Mouse (Mus musculus) forebrain, embryonic 12.5 days (tissue): ENCODE data around the gene 1700061G19Rik. TPM values are rescaled to one million over a fixed set of nuclear protein-coding genes. Genes with fewer than 3 reads are reported as not detected.

Experiments
- ATAC-seq: fragments of 200-750 bp; cut with Nextera tagmentation; 2 replicates; pipeline ENCODE4 v1.8.0; 2017; ENCODE audit warnings: moderate TSS enrichment; ENCODE audit not compliant: low FRiP score
- H3K27ac ChIP-seq: fragments of 300-500 bp; sonication (generic); 2 replicates; pipeline ENCODE4 v1.5.1; 2016; ENCODE audit warnings: mild to moderate bottlenecking
- H3K27me3 ChIP-seq: fragments of 300-500 bp; sonication (generic); 2 replicates; pipeline ENCODE4 v1.6.1; 2016; ENCODE audit warnings: mild to moderate bottlenecking
- H3K36me3 ChIP-seq: fragments of 300-500 bp; sonication (generic); replicated peaks from 2 replicates; pipeline ENCODE4 v1.6.1; 2016; ENCODE audit warnings: mild to moderate bottlenecking
- H3K4me1 ChIP-seq: fragments of 300-500 bp; sonication (generic); 2 replicates; pipeline ENCODE4 v1.6.1; 2016
- H3K4me2 ChIP-seq: fragments of 300-500 bp; sonication (generic); 2 replicates; pipeline ENCODE4 v1.6.1; 2016; ENCODE audit warnings: mild to moderate bottlenecking, moderate library complexity
- H3K4me3 ChIP-seq: fragments of 300-500 bp; sonication (generic); replicated peaks from 2 replicates; pipeline ENCODE4 v1.5.1; 2016; ENCODE audit warnings: mild to moderate bottlenecking
- H3K9ac ChIP-seq: fragments of 300-500 bp; sonication (generic); 2 replicates; pipeline ENCODE4 v1.6.1; 2016; ENCODE audit warnings: mild to moderate bottlenecking
- H3K9me3 ChIP-seq: fragments of 300-500 bp; sonication (generic); 2 replicates; pipeline ENCODE4 v1.6.1; 2016
- WGBS: fragments of 180-500 bp; shearing (Covaris S2); methylation state at CpG from one replicate; pipeline ENCODE4 v1.1.7; 2016; 5-methylcytosine and 5-hydroxymethylcytosine counted together
- polyA plus RNA-seq: library from polyadenylated mRNA; unstranded; fragments of >200 nt; fragmentation: Nextera tagmentation; extraction: Ambion mirVana; gene quantifications from 2 replicates; pipeline ENCODE4 v1.2.1, GENCODE M21; 2016

1700061G19Rik gene
- polyA plus RNA-seq, 1 experiment from 2014 or later, result 0.50 TPM

DNA sequence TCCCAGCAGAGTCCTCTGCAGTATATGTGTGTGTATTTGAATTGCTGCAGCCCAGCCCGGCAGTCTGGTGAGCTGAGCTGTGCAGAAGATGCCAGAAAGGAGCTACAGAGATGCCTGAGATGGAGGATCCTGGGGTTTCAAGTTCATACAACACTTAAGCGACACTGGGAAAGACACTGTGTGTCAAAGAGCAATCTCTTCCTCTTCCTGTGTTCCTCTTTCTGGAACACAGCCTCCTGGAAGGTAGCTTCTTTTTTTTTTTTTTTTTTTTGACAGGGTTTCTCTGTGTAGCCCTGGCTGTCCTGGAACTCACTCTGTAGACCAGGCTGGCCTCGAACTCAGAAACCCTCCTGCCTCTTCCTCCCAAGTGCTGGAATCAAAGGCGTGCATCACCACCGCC is 26.5 kb upstream of the 1700061G19Rik start:
- no peak overlapping the region for H3K4me2 ChIP-seq
- H3K9ac ChIP-seq, result no peak overlapping the region
- H3K9me3 ChIP-seq, result no peaks in the 10 kb centered on the region
- no peak overlapping the region for H3K4me3 ChIP-seq
- no peaks in the 10 kb centered on the region for H3K36me3 ChIP-seq
- H3K4me1 ChIP-seq, result no peaks in the 10 kb centered on the region
- no peak for ATAC-seq
- no peak overlapping the region for H3K27ac ChIP-seq
- no peaks in the 10 kb centered on the region; the same call in 1 of the 2 replicates for H3K27me3 ChIP-seq
- WGBS, result 88% methylated on average over 5 of the region's 5 CpGs

DNA sequence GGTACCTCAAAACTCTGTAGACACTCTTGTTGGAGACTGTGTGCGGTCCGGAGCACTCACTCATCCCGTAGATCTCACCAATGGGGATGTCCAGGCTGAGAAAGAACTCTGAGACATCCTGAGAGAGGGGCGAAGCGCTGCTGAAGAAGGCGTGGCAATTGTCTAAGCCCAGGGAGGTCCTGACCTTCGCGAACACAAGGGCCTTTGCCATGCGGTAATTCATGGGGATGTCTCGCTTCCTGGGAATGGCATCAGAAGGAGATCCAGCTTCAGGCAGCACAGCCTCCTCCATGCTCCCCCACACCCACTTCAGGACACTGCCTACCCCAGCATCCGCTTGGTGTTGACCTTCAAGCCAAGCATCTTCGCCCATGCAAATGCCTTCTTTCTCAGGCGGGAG is 25.6 kb upstream of the 1700061G19Rik start:
- Histone ChIP-seq H3K9me3 (no peaks in the 10 kb centered on the region), H3K4me3 (no peak overlapping the region), H3K27ac (no peak overlapping the region), H3K27me3 (no peaks in the 10 kb centered on the region; the same call in 1 of the 2 replicates), H3K36me3 (no peaks in the 10 kb centered on the region), H3K4me1 (no peaks in the 10 kb centered on the region), H3K4me2 (no peak overlapping the region), H3K9ac (no peak overlapping the region)
- WGBS, result 87% methylated on average over 13 of the region's 13 CpGs
- ATAC-seq, result no peak

DNA sequence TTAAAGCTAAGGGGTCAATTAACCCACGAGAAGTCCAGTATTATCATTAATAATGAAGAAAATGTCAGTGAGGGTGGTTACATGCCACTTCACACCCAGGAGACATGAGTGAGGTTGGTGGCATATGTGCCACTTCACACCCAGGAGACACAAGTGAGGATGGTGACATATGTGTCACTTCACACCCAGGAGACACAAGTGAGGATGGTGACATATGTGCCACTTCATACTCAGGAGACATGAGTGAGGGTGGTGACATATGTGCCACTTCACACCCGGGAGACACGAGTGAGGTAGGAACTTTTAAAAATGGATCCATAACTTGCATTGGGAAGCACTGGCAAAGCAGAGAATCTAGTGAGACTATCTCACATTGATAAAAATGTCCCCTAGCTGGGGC is 24.1 kb upstream of the 1700061G19Rik start:
- no peak for ATAC-seq
- no peak overlapping the region for H3K9ac ChIP-seq
- H3K4me1 ChIP-seq, result no peaks in the 10 kb centered on the region
- no peak overlapping the region for H3K4me2 ChIP-seq
- H3K27ac ChIP-seq, result no peak overlapping the region
- H3K36me3 ChIP-seq, result no peaks in the 10 kb centered on the region
- no peaks in the 10 kb centered on the region; the same call in 1 of the 2 replicates for H3K27me3 ChIP-seq
- 79% methylated on average over 3 of the region's 3 CpGs for WGBS
- no peaks in the 10 kb centered on the region for H3K9me3 ChIP-seq
- no peak overlapping the region for H3K4me3 ChIP-seq

DNA sequence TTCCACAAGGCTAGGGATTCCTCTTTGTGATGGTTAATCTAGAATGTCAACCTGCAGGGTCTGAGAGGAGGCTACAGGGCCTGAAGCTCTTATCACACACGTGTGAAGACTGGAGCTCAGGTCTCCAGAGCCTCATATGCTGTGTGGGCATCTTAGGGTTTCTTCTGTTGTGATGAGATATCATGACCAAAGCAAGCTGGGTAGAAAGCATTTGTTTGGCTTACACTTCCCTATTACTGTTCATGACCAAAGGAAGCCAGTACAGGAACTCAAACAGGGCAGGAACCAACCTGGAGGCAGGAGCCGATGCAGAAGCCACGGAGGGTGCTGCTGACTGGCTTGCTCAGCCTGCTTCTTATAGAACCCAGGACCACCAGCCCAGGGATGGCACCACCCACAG is 19.9 kb upstream of the 1700061G19Rik start:
- Histone ChIP-seq H3K36me3 (no peaks in the 10 kb centered on the region), H3K4me3 (no peak overlapping the region), H3K4me1 (no peaks in the 10 kb centered on the region), H3K9ac (no peak overlapping the region), H3K4me2 (no peak overlapping the region), H3K9me3 (no peaks in the 10 kb centered on the region), H3K27ac (no peak overlapping the region), H3K27me3 (no peaks in the 10 kb centered on the region)
- no peak for ATAC-seq
- 90% methylated on average over 3 of the region's 3 CpGs for WGBS

DNA sequence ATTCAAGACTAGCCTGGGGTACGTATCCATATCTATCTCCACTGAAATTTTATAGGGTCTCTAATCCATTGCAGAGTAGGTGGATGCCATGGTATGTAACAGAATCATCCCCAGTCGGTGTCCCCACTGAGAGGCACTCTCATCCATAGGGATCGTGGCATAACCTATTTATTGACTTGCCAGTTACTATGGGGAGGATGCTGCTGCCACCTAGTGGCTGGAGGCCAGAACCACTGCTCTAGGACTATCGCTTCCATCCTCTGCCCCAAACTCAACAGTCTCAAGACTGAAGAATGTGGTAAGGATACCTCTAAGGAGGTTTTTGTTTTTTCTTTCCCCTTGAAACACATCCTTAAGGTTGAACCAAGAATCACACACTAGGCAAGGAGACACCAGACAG is 17.1 kb upstream of the 1700061G19Rik start:
- 51% methylated on average over 4 of the region's 4 CpGs for WGBS
- Histone ChIP-seq H3K9me3 (no peaks in the 10 kb centered on the region), H3K4me3 (no peak overlapping the region), H3K27me3 (no peaks in the 10 kb centered on the region), H3K36me3 (no peaks in the 10 kb centered on the region), H3K4me2 (no peak overlapping the region), H3K27ac (no peak overlapping the region), H3K4me1 (no peaks in the 10 kb centered on the region), H3K9ac (no peak overlapping the region)
- ATAC-seq, result no peak

DNA sequence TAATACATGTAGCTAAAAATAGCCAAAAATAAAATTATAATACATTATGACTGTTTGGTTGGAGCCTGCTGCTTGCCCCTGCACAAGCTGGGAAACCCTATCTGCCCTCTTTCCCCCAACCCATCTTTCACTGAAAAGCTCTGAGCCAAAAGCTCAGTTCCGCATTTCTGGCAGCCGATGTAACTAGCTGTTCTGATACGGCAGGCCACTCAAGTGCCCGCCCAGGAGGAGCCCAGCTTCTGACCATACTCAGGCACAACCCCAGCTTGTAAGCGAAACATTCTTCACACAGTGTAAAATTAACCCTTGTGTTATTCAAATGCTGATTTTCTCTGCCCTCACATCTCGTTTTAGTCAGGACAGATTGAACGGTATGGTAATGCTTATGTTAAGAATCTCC is 16.4 kb upstream of the 1700061G19Rik start:
- no peak overlapping the region for H3K4me2 ChIP-seq
- H3K4me1 ChIP-seq, result no peaks in the 10 kb centered on the region
- WGBS, result 58% methylated on average over 7 of the region's 7 CpGs
- no peaks in the 10 kb centered on the region for H3K9me3 ChIP-seq
- no peak overlapping the region for H3K4me3 ChIP-seq
- H3K27me3 ChIP-seq, result no peaks in the 10 kb centered on the region
- H3K36me3 ChIP-seq, result no peaks in the 10 kb centered on the region
- no peak overlapping the region for H3K9ac ChIP-seq
- ATAC-seq, result no peak
- no peak overlapping the region for H3K27ac ChIP-seq

DNA sequence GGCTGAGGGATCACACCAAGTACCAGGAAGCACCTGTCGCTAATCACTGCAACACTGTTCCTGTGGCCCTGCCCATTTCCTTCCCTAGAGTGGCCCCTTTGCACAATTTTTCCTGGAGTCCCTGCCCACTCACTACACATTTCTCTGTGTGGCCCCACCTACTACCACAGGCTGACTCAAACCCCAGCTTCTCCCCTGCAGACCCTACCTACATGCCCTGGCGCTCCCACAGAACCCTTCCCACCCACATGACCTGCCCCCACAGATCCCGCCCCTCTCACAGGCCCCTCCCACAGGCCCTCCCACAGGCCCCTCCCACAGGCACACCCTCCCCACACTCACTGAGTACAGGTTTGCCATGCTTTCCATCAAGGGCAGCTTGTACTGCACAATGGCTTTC is 14.1 kb upstream of the 1700061G19Rik start:
- Histone ChIP-seq H3K4me3 (no peak overlapping the region), H3K27ac (no peak overlapping the region), H3K36me3 (no peaks in the 10 kb centered on the region), H3K9me3 (no peaks in the 10 kb centered on the region), H3K4me1 (no peaks in the 10 kb centered on the region), H3K9ac (no peak overlapping the region), H3K27me3 (0 out of 2 replicates have a peak, but pooled peaks cover 3% of the 10 kb centered on the region), H3K4me2 (no peak overlapping the region)
- ATAC-seq, result 0 out of 2 replicates have a peak, but pooled peaks have one; percentile 23
- WGBS, result 53% methylated on average over 3 of the region's 3 CpGs

DNA sequence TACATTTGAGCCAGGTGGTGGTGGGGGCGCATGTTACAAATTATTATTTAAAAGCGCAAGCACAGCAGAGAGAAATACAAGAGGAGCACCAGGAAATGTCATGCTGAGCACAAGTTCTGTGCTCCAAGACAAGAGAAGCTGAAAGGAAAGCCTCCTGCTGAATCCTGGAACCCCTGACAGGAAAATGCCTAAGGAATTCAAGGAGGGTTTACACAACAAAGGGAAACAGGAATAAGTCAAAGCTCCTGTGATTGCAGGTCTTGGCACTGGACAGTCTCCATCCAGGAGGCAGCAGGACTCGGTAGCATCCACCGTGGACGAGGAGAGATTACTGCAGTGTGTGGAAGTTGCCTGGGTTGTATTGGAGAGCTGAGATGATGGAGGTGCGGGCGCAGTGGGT is 9.2 kb upstream of the 1700061G19Rik start:
- Histone ChIP-seq H3K4me2 (no peak overlapping the region), H3K27ac (no peak overlapping the region), H3K27me3 (0 out of 2 replicates have a peak, but pooled peaks cover 3% of the 10 kb centered on the region), H3K36me3 (no peaks in the 10 kb centered on the region), H3K4me3 (no peak overlapping the region), H3K9ac (no peak overlapping the region), H3K4me1 (no peaks in the 10 kb centered on the region), H3K9me3 (no peaks in the 10 kb centered on the region)
- no peak for ATAC-seq
- 77% methylated on average over 7 of the region's 7 CpGs for WGBS

DNA sequence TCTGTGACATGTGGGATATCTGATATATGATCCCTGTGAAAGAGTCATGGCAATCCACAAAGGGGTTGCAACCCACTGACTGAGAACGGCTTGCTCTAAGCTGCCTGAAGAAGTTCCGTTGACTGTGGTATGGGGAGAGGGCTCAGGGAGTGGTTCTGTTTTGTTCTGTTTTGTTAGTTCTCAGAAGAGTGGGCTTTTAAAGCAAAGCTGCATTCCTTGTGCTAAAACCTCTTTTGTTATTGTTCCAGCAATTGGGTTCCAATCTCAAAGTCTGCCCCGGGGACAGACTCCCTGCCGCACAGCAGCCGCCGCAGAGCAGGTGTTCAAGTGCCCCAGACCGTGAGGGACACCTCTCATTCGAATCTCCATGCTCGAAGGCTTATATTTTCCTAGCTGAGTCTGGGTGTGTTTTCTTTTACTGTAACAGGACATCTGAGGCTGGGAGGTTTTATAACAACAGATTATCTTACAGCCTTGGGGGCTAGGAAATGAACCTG is 5.7 kb upstream of the 1700061G19Rik start:
- ATAC-seq, result no peak
- H3K36me3 ChIP-seq, result no peaks in the 10 kb centered on the region
- no peak overlapping the region for H3K27ac ChIP-seq
- H3K4me2 ChIP-seq, result no peak overlapping the region
- no peaks in the 10 kb centered on the region for H3K4me1 ChIP-seq
- no peaks in the 10 kb centered on the region for H3K9me3 ChIP-seq
- H3K9ac ChIP-seq, result no peak overlapping the region
- 0 out of 2 replicates have a peak, but pooled peaks cover 3% of the 10 kb centered on the region for H3K27me3 ChIP-seq
- H3K4me3 ChIP-seq, result no peak overlapping the region
- 52% methylated on average over 9 of the region's 9 CpGs for WGBS

DNA sequence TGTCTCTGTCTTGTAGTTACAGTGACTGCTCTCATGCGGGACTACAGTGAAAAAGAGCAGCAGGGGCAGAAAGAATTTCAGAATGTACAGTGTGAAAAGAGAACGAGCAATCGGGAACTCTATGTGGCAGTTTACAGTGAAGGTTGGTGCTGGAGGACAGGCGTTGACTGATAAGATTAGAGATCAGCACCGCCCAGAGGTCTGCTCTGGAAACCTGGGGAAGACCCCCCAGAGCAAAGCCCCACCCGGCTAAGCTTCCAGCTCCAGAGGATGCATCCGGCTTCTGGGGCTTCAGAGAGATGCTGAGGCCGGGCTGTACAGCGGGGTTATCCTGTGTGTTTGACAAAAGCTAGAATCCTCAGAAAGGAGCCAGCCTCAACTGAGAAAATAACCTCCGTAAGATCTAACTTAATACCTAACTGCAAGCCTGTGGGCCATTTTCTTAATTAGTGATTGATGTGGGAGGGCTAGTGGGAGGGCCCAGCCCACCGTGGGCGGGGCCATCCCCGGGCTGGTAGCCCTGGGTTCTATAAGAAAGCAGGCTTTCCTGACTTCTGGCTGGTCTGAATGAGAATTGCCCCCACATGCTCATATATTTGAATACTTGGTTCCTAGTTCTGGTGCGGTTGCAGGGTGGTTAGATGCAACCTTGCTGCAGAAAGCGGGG is 4.9 kb upstream of the 1700061G19Rik start:
- H3K9ac ChIP-seq, result no peak overlapping the region
- H3K4me3 ChIP-seq, result no peak overlapping the region
- WGBS, result 78% methylated on average over 15 of the region's 15 CpGs
- H3K36me3 ChIP-seq, result no peaks in the 10 kb centered on the region
- no peak for ATAC-seq
- H3K27me3 ChIP-seq, result 0 out of 2 replicates have a peak, but pooled peaks cover 1% of the 10 kb centered on the region
- H3K9me3 ChIP-seq, result no peaks in the 10 kb centered on the region
- H3K4me1 ChIP-seq, result no peaks in the 10 kb centered on the region
- no peak overlapping the region for H3K4me2 ChIP-seq
- no peak overlapping the region for H3K27ac ChIP-seq

DNA sequence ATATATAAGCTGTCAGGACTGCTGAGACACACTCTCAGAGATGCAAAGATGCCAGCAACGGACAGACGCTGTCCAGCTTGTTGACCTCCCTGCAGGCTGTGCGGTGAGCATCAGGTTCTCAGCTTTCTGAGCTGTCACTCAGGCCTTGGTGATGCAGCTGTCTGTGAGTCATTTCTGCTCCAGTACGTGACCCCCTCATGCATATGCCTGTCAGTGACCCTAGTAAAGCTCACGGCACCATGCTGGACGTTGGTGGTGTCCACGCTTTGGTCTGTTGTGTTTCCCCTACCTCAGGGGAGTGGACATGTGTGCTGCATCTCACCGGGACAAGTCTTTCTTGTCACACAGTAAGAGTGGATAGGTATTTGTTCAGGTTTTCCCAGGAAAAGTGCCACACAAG is 3.5 kb upstream of the 1700061G19Rik start:
- no peak for ATAC-seq
- H3K4me1 ChIP-seq, result no peaks in the 10 kb centered on the region
- no peak overlapping the region for H3K4me2 ChIP-seq
- no peaks in the 10 kb centered on the region for H3K9me3 ChIP-seq
- no peak overlapping the region for H3K4me3 ChIP-seq
- no peak overlapping the region for H3K9ac ChIP-seq
- WGBS, result 87% methylated on average over 8 of the region's 8 CpGs
- no peak overlapping the region for H3K27ac ChIP-seq
- no peaks in the 10 kb centered on the region for H3K36me3 ChIP-seq
- H3K27me3 ChIP-seq, result no peaks in the 10 kb centered on the region

DNA sequence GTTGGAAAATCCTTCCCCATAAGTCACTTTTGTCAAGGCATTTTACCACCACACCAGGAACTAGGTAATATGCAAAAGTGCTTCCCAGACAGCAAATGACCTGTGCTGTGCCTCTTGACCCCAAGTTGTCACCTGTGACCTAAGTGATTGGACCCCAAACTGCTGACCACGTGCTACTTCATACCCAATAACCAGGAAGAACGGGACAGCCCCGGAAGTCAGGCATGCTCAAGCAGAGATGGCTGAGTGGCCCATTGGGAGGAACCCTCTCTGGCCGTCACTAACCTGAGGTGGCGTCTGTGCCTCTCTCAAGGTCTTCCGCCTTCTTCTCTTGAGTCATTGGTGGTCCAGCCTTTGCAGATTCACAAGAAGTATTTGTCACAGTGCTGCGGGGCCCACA is 2.8 kb upstream of the 1700061G19Rik start:
- Histone ChIP-seq H3K27ac (no peak overlapping the region), H3K9me3 (no peaks in the 10 kb centered on the region), H3K27me3 (no peaks in the 10 kb centered on the region), H3K9ac (no peak overlapping the region), H3K4me2 (no peak overlapping the region), H3K36me3 (no peaks in the 10 kb centered on the region), H3K4me1 (no peaks in the 10 kb centered on the region), H3K4me3 (no peak overlapping the region)
- WGBS, result 79% methylated on average over 7 of the region's 7 CpGs
- ATAC-seq, result no peak

DNA sequence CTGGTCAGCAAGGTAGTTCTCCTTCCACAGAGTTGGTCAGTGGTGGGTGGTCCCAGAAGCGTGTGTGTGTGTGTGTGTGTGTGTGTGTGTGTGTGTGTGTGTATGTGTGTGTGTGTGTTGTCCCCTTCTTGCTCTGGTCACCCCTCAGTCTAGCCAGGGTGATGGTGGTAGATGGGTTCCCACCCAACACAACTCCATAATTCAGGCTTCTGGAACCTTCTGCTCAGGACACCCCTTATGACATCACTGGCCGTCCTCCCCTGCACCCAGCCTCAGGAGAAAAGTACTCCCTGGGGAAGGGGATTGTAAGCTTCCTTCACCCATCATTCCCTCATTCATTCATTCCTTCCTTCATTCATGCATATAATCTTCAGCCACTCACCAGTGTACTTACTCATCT is 1.0 kb upstream of the 1700061G19Rik start, which contains the start of gene Acsbg2:
Gene Acsbg2, minus strand, starts transcription at position 211 of the 400 bp plus-strand sequence.
- no peaks in the 10 kb centered on the region for H3K27me3 ChIP-seq
- no peak within 1 kb of the TSS for H3K27ac ChIP-seq
- H3K4me1 ChIP-seq, result no peaks in the 10 kb centered on the region
- 86% methylated on average over 2 of the region's 2 CpGs for WGBS
- no peaks in the 10 kb centered on the region for H3K36me3 ChIP-seq
- no peak for ATAC-seq
- no peak within 1 kb of the TSS for H3K4me2 ChIP-seq
- no peak within 1 kb of the TSS for H3K4me3 ChIP-seq
- H3K9ac ChIP-seq, result no peak within 1 kb of the TSS
- no peaks in the 10 kb centered on the region for H3K9me3 ChIP-seq
